Mouse (Mus musculus) 3T3-L1 (cell line): ENCODE data around the gene Trim25.
"Not testable (repeated sequence)": the region's sequence is repeated elsewhere in the genome, so short reads cannot be mapped to it uniquely, and the experiment has no call there.

ENCODE experiments used
- DNase-seq: peaks from one replicate; pipeline ENCODE4 v3.0.0-alpha.2; 2015; ENCODE audit warnings: low read depth, low spot score

Trim25 gene

DNA sequence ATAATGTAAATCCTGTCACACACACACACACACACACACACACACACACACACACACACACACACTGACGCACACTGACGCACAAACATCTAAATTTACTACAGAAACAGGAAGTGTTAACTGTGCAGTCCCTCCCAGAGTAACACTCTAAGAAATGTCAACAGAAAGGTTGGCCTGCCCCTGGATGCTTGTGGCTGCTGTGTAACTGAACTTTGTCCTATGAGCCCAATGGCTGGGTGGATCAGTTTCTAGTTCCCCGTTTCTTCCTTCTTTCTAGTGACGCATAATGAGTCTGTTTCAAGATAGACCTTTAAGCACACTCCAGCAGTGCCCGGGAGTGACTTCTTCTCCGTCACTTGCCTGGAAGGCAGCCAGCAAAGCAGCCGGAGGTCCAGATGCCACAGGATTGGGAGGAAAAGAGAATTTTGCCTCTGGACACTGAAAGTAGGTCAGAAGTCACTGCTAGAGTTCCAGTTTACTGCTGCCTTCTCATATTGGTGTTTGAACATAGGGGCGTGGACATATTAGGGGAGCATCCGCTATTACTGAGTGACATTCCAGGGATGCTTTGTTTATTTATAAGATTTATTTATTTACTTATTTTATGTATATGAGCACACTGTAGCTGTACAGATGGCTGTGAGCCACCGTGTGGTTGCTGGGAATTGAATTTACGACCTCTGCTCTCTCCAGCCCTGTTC lies 25.2 kb downstream of the Trim25 start:
- peak; percentile 95 for DNase-seq

GRCm38 (mm10) chr11:89025603-89026002 lies 26.4 kb downstream of the Trim25 start:
- no peak for DNase-seq

GRCm38 (mm10) chr11:89026117-89026516 lies 26.9 kb downstream of the Trim25 start:
- DNase-seq: no peak

DNA sequence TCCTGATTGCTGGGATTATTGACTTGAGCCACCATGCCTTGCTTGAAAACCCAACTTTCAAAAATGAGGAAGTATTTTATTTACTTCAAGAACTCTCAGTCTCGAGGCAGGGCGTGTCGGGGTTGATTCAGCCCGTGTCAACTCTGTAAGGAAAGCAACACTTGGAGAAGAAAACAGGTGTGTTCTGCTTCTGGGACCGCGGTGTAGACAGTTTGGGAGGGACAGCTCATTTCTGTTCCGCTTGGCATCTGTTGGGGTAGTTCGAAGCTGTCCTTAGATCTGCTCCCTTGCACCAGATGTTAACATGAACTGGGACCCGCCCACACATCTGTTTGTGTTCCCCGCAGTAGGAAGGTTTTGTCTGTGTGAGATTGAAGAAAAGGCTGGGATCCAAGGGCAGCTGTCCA lies 28.8 kb downstream of the Trim25 start:
- peak; percentile 38 for DNase-seq

DNA sequence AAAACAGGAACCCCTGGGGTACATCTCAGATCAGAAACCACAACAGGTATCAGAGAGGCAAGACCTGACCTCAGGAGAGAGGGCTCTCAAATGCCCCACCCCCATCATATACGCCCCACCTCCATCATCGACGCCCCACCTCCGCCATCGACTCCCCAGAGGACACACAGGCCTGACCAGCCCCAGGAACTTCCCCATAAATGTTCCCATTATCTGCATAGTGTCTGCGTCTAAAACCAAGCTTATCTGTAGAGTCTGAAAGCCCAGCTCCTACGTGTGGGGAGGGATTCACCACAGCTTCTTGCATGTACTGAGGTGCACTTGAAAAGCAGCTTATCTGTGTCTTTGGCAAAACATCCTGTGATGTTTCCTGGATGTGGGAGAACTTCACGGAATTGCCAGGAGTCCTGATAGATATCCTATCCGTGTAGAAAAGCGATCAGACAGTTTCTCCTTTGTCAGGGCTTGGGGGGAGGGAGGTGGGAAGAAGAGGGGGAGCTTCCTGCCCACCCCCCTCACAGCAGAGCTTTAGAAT lies 29.8 kb downstream of the Trim25 start:
- DNase-seq: no peak

DNA sequence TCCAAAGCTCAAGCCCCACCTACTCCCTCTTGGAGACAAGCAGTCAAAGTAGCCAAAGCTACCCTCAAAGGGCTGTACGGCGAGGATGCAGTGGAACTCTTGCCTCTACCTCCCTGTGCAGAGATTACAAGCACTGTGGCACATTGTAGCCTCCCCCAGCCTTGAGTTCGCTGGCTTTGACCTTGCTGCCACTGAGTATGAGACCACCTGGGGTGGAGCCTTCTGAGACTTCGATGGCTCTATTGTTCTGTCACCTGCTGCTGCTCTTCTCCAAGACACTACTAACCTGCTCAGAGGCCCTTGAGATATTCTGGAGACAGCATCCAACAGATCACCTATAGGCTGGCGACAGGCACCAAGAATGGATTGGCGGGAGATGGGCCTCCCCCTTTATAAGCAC lies 31.4 kb downstream of the Trim25 start:
- DNase-seq: no peak

DNA sequence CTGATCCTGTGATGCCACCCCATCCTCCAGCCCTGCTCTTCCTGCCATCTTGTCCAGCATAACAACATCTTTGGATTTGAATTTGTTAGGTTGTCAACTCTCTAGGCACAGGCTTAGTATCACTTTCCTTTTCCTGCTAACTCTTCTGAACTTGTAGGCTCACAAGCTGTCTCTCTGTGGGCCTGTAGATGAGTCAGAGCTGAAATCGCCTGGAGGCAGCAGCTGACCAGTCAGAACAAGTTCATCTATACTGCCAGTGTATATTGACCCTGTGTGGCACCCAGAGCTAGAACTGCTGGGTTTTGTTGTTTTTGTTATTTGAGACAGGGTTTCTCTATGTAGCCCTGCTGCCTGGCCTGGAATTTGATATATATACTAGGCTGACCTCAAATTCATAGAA lies 32.0 kb downstream of the Trim25 start:
- DNase-seq: peak; percentile 94

DNA sequence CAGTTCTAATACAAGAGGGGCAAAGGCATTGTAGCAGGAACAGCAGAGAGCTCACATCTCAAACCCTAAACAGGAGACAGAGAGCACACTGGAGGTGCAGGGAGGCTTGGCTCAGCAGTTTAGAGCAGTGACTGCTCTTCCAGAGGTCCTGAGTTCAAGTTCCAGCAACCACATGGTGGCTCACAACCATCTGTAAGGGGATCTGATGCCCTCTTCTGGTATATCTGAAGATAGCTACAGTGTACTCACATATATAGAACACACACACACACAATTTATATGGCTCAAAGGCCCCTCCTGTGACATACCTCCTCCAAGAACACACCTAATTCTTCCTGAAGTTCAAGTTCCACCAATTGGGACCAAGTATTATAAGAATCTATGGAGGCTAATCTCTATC lies 35.4 kb downstream of the Trim25 start:
- DNase-seq: no peak

DNA sequence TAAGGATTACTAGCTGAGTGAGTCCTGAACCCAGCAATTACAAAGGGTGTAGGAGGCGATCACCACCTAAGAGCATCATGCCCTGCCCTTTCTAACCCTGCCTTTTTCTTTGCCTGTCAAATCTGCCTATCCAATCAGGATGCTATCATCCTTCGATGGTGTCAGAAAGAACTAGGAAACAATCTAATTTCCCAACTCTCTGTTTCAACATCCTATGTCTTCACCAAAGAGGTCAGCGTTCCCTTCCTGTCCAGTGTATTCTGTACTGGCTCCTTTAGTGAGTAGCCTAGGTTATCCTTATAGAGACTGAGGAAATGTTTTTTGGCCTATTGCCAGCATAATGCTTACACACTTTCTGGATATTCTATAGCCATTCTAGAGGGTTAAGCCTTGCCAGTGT lies 36.4 kb downstream of the Trim25 start:
- DNase-seq: no peak

- peak; percentile 62 for DNase-seq
These were observed 39.3 kb downstream of the Trim25 start for GRCm38 (mm10) chr11:89038496-89038895.

DNA sequence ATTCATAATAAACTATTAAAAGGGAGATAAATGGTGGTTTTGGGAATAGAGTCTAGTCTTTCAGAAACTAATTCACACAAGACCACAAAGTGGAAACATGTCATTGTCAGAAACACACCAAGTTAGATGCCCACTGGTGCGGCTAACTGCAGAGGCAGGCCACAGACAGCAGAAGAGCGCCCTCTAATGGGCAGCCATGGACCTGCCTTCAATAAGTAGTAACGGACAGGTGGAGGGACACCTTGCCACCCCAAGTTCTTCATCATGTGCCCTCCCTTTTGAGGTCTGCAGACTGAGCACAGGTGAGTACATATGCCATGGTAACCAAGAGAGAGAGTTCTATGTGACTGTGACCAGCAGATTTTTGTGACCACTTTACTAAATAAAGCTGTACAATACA lies 40.1 kb downstream of the Trim25 start:
- peak; percentile 74 for DNase-seq

DNA sequence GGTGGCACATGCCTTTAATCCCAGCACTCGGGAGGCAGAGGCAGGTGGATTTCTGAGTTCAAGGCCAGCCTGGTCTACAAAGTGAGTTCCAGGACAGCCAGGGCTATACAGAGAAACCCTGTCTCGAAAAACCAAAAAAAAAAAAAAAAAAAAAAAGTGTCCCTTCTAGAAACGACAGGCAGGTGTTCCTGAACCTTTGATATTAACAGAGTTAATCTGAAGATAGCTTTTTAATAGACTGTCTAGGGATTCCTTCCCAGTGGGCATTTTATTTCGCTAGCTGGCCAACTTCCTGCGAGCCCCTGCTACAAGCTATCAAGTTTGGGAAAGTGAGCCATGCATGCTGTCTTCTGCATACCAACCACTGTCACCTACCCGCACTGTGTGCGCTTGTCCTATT lies 41.9 kb downstream of the Trim25 start:
- not testable (repeated sequence) for DNase-seq

GRCm38 (mm10) chr11:89043046-89043445 lies 43.9 kb downstream of the Trim25 start:
- no peak for DNase-seq

DNA sequence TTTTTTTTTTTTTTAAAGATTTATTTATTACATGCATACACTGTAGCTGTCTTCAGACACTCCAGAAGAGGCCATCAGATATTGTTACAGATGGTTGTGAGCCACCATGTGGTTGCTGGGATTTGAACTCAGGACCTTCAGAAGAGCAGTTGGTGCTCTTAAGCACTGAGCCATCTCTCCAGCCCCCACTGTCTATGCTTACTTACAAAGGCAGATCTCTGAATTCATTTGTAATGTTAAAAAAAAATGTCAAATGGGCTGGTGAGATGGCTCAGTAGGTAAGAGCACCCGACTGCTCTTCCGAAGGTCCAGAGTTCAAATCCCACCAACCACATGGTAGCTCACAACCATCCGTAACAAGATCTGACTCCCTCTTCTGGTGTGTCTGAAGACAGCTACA lies 46.3 kb downstream of the Trim25 start:
- not testable (repeated sequence) for DNase-seq

DNA sequence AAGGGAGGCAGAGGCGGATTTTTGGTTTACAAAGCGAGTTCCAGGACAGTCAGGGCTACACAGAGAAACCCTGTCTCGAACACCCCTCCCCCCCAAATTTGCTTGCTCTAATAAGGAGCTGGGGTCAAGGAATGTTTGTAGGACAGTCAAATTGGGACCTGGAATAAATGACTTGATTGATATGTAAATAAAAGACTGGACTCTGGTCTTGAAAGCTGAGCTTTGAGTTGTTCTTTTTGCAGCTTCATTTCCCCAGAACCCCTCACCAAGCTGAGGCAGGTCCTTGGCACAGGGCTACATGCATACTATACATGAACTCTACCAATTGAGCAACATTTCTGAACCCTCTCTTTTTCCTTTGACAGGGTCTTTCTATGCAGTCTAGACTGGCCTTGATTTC lies 46.8 kb downstream of the Trim25 start:
- DNase-seq: no peak

GRCm38 (mm10) chr11:89051767-89052166 lies 52.6 kb downstream of the Trim25 start:
- no peak for DNase-seq

GRCm38 (mm10) chr11:89055931-89056690 lies 56.9 kb downstream of the Trim25 start:
- DNase-seq: no peak

GRCm38 (mm10) chr11:89058515-89059270 lies 59.5 kb downstream of the Trim25 start:
- peak; percentile 61 for DNase-seq

DNA sequence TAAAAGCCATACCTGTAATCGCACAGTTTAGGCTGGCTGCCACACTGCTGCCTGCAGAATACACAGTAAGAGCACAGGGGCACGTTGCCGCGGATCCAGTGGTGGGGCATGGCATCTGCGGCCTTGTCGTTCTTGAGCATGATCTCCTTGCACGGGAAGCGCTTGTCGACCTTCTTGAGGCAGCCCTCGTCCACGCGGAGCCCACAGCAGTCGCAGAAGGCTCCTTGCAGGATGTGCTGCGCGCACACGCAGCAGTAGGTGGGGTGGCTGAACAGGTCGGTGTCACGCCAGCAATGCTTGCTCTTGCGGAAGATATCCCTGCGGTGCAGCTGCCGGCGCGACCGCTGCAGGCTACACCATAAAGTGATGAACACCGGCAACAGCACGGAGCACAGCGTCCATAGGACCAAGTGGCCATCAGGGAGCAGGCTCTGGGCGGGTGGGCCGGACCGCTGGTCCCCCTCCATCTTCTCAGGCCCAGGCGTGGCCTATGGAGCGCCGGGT lies 60.8 kb downstream of the Trim25 start:
- peak; percentile 48 for DNase-seq

DNA sequence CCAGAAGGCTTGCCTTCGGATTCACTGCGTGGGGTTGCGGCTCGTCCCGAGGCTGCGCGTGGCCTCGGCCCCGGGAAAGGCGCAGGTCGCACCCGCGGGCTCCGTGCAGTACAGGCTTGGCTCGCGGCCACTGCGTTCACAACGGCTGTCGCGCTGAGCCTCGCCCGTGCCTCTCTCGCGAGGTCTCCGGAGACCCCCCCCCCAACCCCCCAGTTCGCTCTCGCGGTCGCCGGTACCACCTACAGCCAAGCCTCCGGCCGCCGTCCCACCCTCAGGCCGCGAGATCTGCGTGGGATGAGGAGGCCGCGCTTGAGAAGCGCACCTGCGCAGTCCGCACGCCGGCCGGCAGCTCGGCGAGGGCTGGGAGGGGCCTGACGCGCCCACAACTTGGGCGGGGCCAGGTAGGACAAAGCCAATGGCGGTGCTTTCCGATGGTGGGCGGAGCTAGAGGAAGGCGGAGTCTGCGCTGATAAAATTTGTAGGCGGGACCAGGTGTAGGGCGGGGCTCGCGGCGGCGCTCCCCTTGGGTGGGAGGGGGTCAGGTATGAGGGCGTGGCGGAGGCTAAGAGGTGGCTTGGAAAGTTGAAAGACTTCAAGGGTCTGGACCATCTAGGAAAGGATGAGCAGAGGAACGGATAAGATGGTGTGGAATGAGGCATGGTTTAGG lies 61.4 kb downstream of the Trim25 start:
- DNase-seq: peak; percentile 94

GRCm38 (mm10) chr11:89061362-89061761 lies 62.2 kb downstream of the Trim25 start:
- no peak for DNase-seq
